Mouse (Mus musculus) liver, embryonic 16.5 days (tissue): ENCODE results near the gene Slc39a8. TPM values are rescaled to one million over a fixed set of nuclear protein-coding genes. Genes with fewer than 3 reads are reported as not detected.

ENCODE experiments used
- ATAC-seq: fragments of 200-750 bp; cut with Nextera tagmentation; 2 replicates; pipeline ENCODE4 v1.8.0; 2017; ENCODE audit warnings: low read depth, mild to moderate bottlenecking, moderate number of reproducible peaks, moderate library complexity
- H3K27ac ChIP-seq: fragments of 300-500 bp; sonication (generic); 2 replicates; pipeline ENCODE4 v1.5.1; 2014; ENCODE audit warnings: mild to moderate bottlenecking, low read length
- H3K27me3 ChIP-seq: fragments of 300-500 bp; sonication (generic); 2 replicates; pipeline ENCODE4 v1.6.1; 2014; ENCODE audit warnings: low read depth, low read length, mixed read lengths; ENCODE audit not compliant: control insufficient read depth, insufficient read depth
- H3K36me3 ChIP-seq: fragments of 300-500 bp; sonication (generic); 2 replicates; pipeline ENCODE4 v1.6.1; 2014; ENCODE audit warnings: mild to moderate bottlenecking; ENCODE audit not compliant: control insufficient read depth, insufficient read depth
- H3K4me1 ChIP-seq: fragments of 300-500 bp; sonication (generic); 2 replicates; pipeline ENCODE4 v1.6.1; 2014; ENCODE audit warnings: low read depth, low read length, mixed read lengths; ENCODE audit not compliant: control insufficient read depth
- H3K4me2 ChIP-seq: fragments of 300-500 bp; sonication (generic); 2 replicates; pipeline ENCODE4 v1.6.1; 2014; ENCODE audit warnings: low read depth, low read length, mixed read lengths
- H3K4me3 ChIP-seq: fragments of 300-500 bp; sonication (generic); 2 replicates; pipeline ENCODE4 v1.5.1; 2014; ENCODE audit warnings: low read depth, mild to moderate bottlenecking, low read length
- H3K9ac ChIP-seq: fragments of 300-500 bp; sonication (generic); 2 replicates; pipeline ENCODE4 v1.6.1; 2014; ENCODE audit warnings: low read depth, low read length
- H3K9me3 ChIP-seq: fragments of 300-500 bp; sonication (generic); replicated peaks from 2 replicates; pipeline ENCODE4 v1.6.1; 2016; ENCODE audit warnings: low read length; ENCODE audit not compliant: control insufficient read depth
- WGBS: fragments of 180-500 bp; shearing (Covaris S2); extraction: QIAGEN DNeasy Blood & Tissue Kit; methylation state at CpG from one replicate; pipeline ENCODE4 v1.1.7; 2014; ENCODE audit not compliant: insufficient replicate concordance; 5-methylcytosine and 5-hydroxymethylcytosine counted together
- polyA plus RNA-seq: library from polyadenylated mRNA; unstranded; fragments of >200 nt; fragmentation: Nextera tagmentation; extraction: Ambion mirVana; gene quantifications from 2 replicates; pipeline ENCODE4 v1.2.1, GENCODE M21; 2015

Gene Slc39a8
- polyA plus RNA-seq, 1 experiment from 2014 or later: 31.5 TPM

DNA sequence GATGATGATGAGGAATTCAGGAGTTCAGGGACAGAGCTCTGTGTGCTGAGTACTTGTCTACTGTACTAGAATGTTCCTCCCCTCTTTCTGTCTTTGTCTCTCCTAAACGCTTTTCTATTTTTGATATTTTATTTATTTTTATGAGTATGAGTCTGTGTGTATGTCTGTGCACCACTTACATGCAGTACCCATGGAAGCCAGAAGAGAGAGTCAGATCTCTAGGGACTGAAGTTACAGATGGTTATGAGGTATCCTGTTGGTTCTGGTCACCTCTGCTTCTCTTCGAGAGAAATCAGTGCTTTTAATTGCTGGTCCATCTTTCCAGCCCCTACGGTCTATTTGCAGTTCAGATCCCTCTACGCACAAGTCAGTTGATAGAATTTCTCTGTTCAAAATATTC is 90.9 kb downstream of the Slc39a8 start:
- ATAC-seq: no peak
- 73% methylated on average over 4 of the region's 4 CpGs for WGBS
- H3K4me3 ChIP-seq: no peak overlapping the region

GRCm38 (mm10) chr3:135918566-135919180 is 93.6 kb downstream of the Slc39a8 start:
- H3K27ac ChIP-seq: no peak overlapping the region
- H3K9ac ChIP-seq: no peak overlapping the region
- H3K36me3 ChIP-seq: no peaks in the 10 kb centered on the region
- WGBS: 66% methylated on average over 5 of the region's 5 CpGs
- no peaks in the 10 kb centered on the region for H3K9me3 ChIP-seq
- H3K4me1 ChIP-seq: no peaks in the 10 kb centered on the region
- no peaks in the 10 kb centered on the region for H3K27me3 ChIP-seq
- ATAC-seq: no peak
- no peak overlapping the region for H3K4me3 ChIP-seq
- no peak overlapping the region for H3K4me2 ChIP-seq

More for the DNA sequence above, 90.9 kb downstream of the Slc39a8 start:
- Histone ChIP-seq H3K9ac (no peak overlapping the region), H3K27me3 (no peaks in the 10 kb centered on the region), H3K36me3 (no peaks in the 10 kb centered on the region), H3K27ac (no peak overlapping the region), H3K9me3 (no peaks in the 10 kb centered on the region), H3K4me1 (no peaks in the 10 kb centered on the region), H3K4me2 (no peak overlapping the region)

GRCm38 (mm10) chr3:135919305-135919704 is 94.2 kb downstream of the Slc39a8 start:
- Histone ChIP-seq H3K4me3 (no peak overlapping the region), H3K9me3 (no peaks in the 10 kb centered on the region), H3K36me3 (no peaks in the 10 kb centered on the region), H3K9ac (no peak overlapping the region), H3K4me2 (no peak overlapping the region), H3K4me1 (no peaks in the 10 kb centered on the region), H3K27me3 (no peaks in the 10 kb centered on the region), H3K27ac (no peak overlapping the region)
- WGBS: 57% methylated on average over 4 of the region's 4 CpGs
- no peak for ATAC-seq

- H3K9ac ChIP-seq: no peak overlapping the region
- no peaks in the 10 kb centered on the region for H3K36me3 ChIP-seq
- WGBS: 20% methylated on average over 1 of the region's 1 CpGs
- no peaks in the 10 kb centered on the region for H3K9me3 ChIP-seq
- no peak for ATAC-seq
- no peak overlapping the region for H3K4me2 ChIP-seq
- H3K4me3 ChIP-seq: no peak overlapping the region
- no peaks in the 10 kb centered on the region for H3K4me1 ChIP-seq
- no peak overlapping the region for H3K27ac ChIP-seq
- no peaks in the 10 kb centered on the region for H3K27me3 ChIP-seq
Observed at GRCm38 (mm10) chr3:135926729-135927128, 101.7 kb downstream of the Slc39a8 start.

DNA sequence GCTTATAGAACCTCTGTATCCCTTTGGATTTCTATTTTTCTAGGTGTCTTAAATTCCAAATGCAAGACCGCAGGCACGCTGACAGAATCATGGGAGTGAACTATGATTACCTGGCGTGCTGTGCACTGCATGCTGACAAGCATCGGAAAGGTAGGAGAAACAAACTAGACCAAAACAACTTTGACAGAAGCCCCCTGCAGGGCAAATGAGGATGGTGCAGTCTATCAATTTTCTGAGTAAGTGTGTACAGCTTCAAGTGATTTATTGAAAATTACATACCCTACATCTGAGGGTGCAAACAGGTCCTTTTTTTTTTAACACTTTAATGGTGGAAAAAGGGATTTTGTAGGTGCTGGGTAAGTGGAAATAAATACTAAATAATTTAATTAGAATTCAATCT is 103.1 kb downstream of the Slc39a8 start:
- Histone ChIP-seq H3K9ac (no peak overlapping the region), H3K4me3 (no peak overlapping the region), H3K9me3 (no peaks in the 10 kb centered on the region), H3K27ac (no peak overlapping the region), H3K27me3 (no peaks in the 10 kb centered on the region), H3K4me2 (no peak overlapping the region), H3K36me3 (no peaks in the 10 kb centered on the region), H3K4me1 (no peaks in the 10 kb centered on the region)
- no peak for ATAC-seq
- whole genome bisulfite sequencing: 58% methylated on average over 4 of the region's 4 CpGs

DNA sequence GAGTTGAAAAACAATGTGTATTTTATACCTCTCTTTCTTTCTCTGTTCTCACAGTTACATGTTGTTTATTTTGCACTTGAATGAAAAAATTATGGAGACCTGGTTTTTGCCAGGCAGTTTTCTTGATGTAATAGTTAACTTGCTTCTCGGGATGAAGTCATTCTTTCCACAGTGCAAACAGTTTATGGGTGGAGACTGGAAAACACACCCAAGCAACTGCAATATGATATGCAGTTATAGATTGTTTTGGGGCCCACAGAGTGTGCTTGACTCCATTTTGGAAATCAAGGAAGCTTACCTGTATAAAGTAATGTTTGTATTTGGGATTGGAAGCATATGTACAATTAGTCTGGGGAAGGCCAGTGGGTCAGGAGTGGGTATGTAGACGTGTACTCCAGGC is 112.4 kb downstream of the Slc39a8 start:
- H3K9me3 ChIP-seq: no peaks in the 10 kb centered on the region
- 37% methylated on average over 2 of the region's 2 CpGs for WGBS
- H3K9ac ChIP-seq: no peak overlapping the region
- no peak for ATAC-seq
- no peaks in the 10 kb centered on the region for H3K4me1 ChIP-seq
- no peaks in the 10 kb centered on the region for H3K36me3 ChIP-seq
- no peak overlapping the region for H3K4me3 ChIP-seq
- H3K27ac ChIP-seq: no peak overlapping the region
- H3K4me2 ChIP-seq: no peak overlapping the region
- no peaks in the 10 kb centered on the region for H3K27me3 ChIP-seq

Other genes with a start within 250 kb of the Slc39a8 start
- gene Nfkb1, start 133.7 kb upstream of the Slc39a8 start, polyA plus RNA-seq: 9.6 and 10.7 TPM in 2 replicates